Mouse (Mus musculus) megakaryocyte, embryonic 14.5 days (primary cell): ENCODE data around the gene Pde4a.

Experiments
- FLI1 ChIP-seq: IDR thresholded peaks from 2 replicates; pipeline ENCODE4 v1.6.1; 2012; ENCODE audit warnings: low read length, inconsistent platforms, mixed read lengths
- GATA1 ChIP-seq: IDR thresholded peaks from 3 replicates; pipeline ENCODE4 v1.6.1; 2012; ENCODE audit warnings: mixed read lengths, low read length, inconsistent platforms, borderline replicate concordance

DNA sequence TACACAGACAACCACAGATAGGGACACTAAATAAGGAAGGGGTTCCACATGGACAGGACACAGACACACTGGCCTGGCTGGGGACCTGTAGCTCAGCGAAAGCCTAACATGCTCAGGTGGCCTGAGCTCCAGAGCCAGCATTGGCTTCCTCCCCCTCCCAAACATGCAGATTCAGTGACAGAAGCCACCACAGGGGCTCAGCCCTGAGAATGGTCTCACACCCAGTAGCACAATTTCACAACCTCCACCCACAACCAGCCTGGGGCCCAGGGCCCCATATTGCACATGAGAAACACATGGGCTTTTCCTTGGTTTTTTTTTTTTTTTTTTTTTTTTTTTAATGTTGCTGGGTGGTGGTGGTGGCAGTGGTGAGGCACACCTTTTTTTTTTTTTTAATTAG lies 80.8 kb downstream of the Pde4a start:
- no peak for TF ChIP-seq GATA1
- TF ChIP-seq FLI1 = no peak
